ENCODE assay signal across 7 mouse cellular contexts in the genomic region with DNA sequence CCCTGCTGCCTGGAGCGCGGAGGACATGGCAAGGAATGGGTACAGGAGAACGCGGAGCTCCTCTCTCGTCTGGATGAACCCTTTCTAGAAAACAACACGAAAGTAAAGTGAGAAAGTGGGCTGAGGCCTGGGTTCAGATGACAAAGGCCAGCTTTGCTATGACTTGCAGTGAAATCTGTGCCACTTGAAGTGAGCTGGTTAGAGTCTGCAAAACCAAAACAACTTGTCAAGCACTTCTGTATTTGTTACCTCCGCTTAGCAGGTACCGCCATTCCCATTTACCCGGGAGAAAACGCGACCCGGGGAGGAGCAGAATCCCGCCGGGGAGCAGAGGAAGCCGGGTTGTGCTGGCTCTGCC. TPM values are rescaled to one million over a fixed set of nuclear protein-coding genes. Genes with fewer than 3 reads are reported as not detected.
A peak's percentile ranks its signal among the peaks of the same experiment; 100 is the strongest.
DNase-seq lines count a peak whose midpoint lies in the region; ATAC-seq lines count a peak whose summit lies in the region.

No protein-coding gene starts in this region.

- no peak for DNase-seq in urinary bladder, adult 2 months (ENCODE audit: low spot score)
- no peak for DNase-seq in cerebellum, adult 11 months

- 0 out of 2 replicates have a peak, but pooled peaks cover 3% of the 10 kb centered on the region for H3K9me3 ChIP-seq in megakaryocyte, embryonic 14.5 days
- no peaks in the 10 kb centered on the region for H3K9me3 ChIP-seq in forebrain, embryonic 15.5 days
- H3K9me3 ChIP-seq in limb, embryonic 15.5 days = no peaks in the 10 kb centered on the region
- no peaks in the 10 kb centered on the region for H3K9me3 ChIP-seq in stomach, embryonic 15.5 days

- H3K4me1 ChIP-seq in megakaryocyte, embryonic 14.5 days = peaks cover 21% of the 10 kb centered on the region
- H3K4me1 ChIP-seq in forebrain, embryonic 15.5 days = peaks cover 16% of the 10 kb centered on the region
- H3K4me1 ChIP-seq in limb, embryonic 15.5 days = peaks cover 29% of the 10 kb centered on the region
- H3K4me1 ChIP-seq in stomach, embryonic 15.5 days = peaks cover 8% of the 10 kb centered on the region; the same call in 1 of the 2 replicates

- H3K36me3 ChIP-seq in megakaryocyte, embryonic 14.5 days (replicated peaks; ENCODE audit: low read length) = no peaks in the 10 kb centered on the region
- H3K36me3 ChIP-seq in forebrain, embryonic 15.5 days = no peaks in the 10 kb centered on the region
- no peaks in the 10 kb centered on the region for H3K36me3 ChIP-seq in limb, embryonic 15.5 days
- no peaks in the 10 kb centered on the region for H3K36me3 ChIP-seq in stomach, embryonic 15.5 days

- peak overlapping the region; percentile 95 for H3K4me2 ChIP-seq in forebrain, embryonic 15.5 days (replicated peaks)
- H3K4me2 ChIP-seq in limb, embryonic 15.5 days = peak overlapping the region; percentile 96
- peak overlapping the region; percentile 97 for H3K4me2 ChIP-seq in stomach, embryonic 15.5 days

- 5% methylated on average over 15 of the region's 15 CpGs for WGBS in forebrain, embryonic 15.5 days
- 9% methylated on average over 15 of the region's 15 CpGs for WGBS in limb, embryonic 15.5 days
- WGBS in stomach, embryonic 15.5 days = 7% methylated on average over 15 of the region's 15 CpGs

- peak overlapping the region; percentile 89 for H3K4me3 ChIP-seq in megakaryocyte, embryonic 14.5 days (replicated peaks)
- peak overlapping the region; percentile 71 for H3K4me3 ChIP-seq in forebrain, embryonic 15.5 days
- peak overlapping the region; percentile 62 for H3K4me3 ChIP-seq in limb, embryonic 15.5 days
- peak overlapping the region; percentile 61 for H3K4me3 ChIP-seq in stomach, embryonic 15.5 days (replicated peaks)

- H3K27ac ChIP-seq in forebrain, embryonic 15.5 days (replicated peaks) = no peak overlapping the region
- no peak overlapping the region for H3K27ac ChIP-seq in limb, embryonic 15.5 days
- no peak overlapping the region for H3K27ac ChIP-seq in stomach, embryonic 15.5 days

- no peak for ATAC-seq in megakaryocyte, adult 5-6 weeks (ENCODE audit: poor library complexity, severe bottlenecking)
- no peak for ATAC-seq in forebrain, embryonic 15.5 days (replicated peaks)
- ATAC-seq in limb, embryonic 15.5 days (ENCODE audit: insufficient number of reproducible peaks, low FRiP score, low TSS enrichment, low read depth) = no peak
- no peak for ATAC-seq in stomach, embryonic 15.5 days (ENCODE audit: insufficient read depth, low FRiP score, low read depth)

- peak overlapping the region; percentile 50 for H3K9ac ChIP-seq in forebrain, embryonic 15.5 days (replicated peaks)
- peak overlapping the region; percentile 45; the same call in 1 of the 2 replicates for H3K9ac ChIP-seq in limb, embryonic 15.5 days
- H3K9ac ChIP-seq in stomach, embryonic 15.5 days = peak overlapping the region; percentile 9; the same call in 1 of the 2 replicates

- H3K27me3 ChIP-seq in megakaryocyte, embryonic 14.5 days (replicated peaks) = peaks cover 78% of the 10 kb centered on the region
- H3K27me3 ChIP-seq in forebrain, embryonic 15.5 days = peaks cover 37% of the 10 kb centered on the region
- H3K27me3 ChIP-seq in limb, embryonic 15.5 days = peaks cover 71% of the 10 kb centered on the region
- peaks cover 61% of the 10 kb centered on the region for H3K27me3 ChIP-seq in stomach, embryonic 15.5 days (replicated peaks)

RNA-seq across cellular contexts. Expression of a gene that starts 0.4 kb away (rescaled TPM):
- polyA plus RNA-seq in megakaryocyte, embryonic 14.5 days (2012; ENCODE audit: insufficient read depth, low replicate concordance) = 0.68 and 1.8 TPM in 2 replicates
- 0.07 and 0.85 TPM in 2 replicates for total RNA-seq in megakaryocyte, adult 5-6 weeks (2015)
- total RNA-seq in megakaryocyte, adult 5-6 weeks (2017) = 0.04 TPM in 1 of 2 replicates, not detected in the other
- 0.95 and 1.3 TPM in 2 replicates for polyA plus RNA-seq in forebrain, embryonic 15.5 days (2015; fragmentation: Nextera tagmentation; extraction: Ambion mirVana)
- 11.2 and 12.0 TPM in 2 replicates for polyA plus RNA-seq in limb, embryonic 15.5 days (2015; fragmentation: Nextera tagmentation; extraction: Ambion mirVana)
- polyA plus RNA-seq in stomach, embryonic 15.5 days (2015; fragmentation: Nextera tagmentation; extraction: Ambion mirVana) = 0.49 and 1.1 TPM in 2 replicates
- 0.12 and 0.43 TPM in 2 replicates for polyA plus RNA-seq in urinary bladder, adult 2 months (2012; rRNA removed)
